Mouse (Mus musculus) neural tube, embryonic 10.5 days (tissue): Measurements from ENCODE around the gene Tac2.
A peak's percentile ranks its signal among the peaks of the same experiment; 100 is the strongest.

Experiments
- DNase-seq: peaks from one replicate; pipeline ENCODE4 v3.0.0-alpha.2; 2017; ENCODE audit warnings: low spot score; ENCODE audit errors: extremely low spot score

Tac2 gene

GRCm38 (mm10) chr10:127724178-127724577, at the start of gene Tac2:
Tac2 (plus strand) TSS chr10:127724478.
- DNase-seq = no peak

- peak; percentile 45 for DNase-seq
These were observed 49.3 kb upstream of the Tac2 start for GRCm38 (mm10) chr10:127674794-127675522.

- no peak for DNase-seq
These were observed 48.3 kb upstream of the Tac2 start for GRCm38 (mm10) chr10:127675859-127676398.

GRCm38 (mm10) chr10:127676691-127677548, 47.4 kb upstream of the Tac2 start:
- DNase-seq = peak; percentile 94

GRCm38 (mm10) chr10:127677591-127678336, 46.5 kb upstream of the Tac2 start:
- DNase-seq = no peak

- DNase-seq = no peak
These were observed 45.1 kb upstream of the Tac2 start for GRCm38 (mm10) chr10:127679208-127679607.

GRCm38 (mm10) chr10:127679881-127680280, 44.4 kb upstream of the Tac2 start:
- DNase-seq = no peak

GRCm38 (mm10) chr10:127682886-127683285, 41.4 kb upstream of the Tac2 start:
- no peak for DNase-seq

- DNase-seq = no peak
These were observed 33.2 kb upstream of the Tac2 start for GRCm38 (mm10) chr10:127691053-127691452.

- DNase-seq = no peak
These were observed 29.6 kb upstream of the Tac2 start for GRCm38 (mm10) chr10:127694636-127695035.

GRCm38 (mm10) chr10:127695775-127696174, 28.5 kb upstream of the Tac2 start:
- no peak for DNase-seq

- DNase-seq = no peak
These were observed 25.3 kb upstream of the Tac2 start for GRCm38 (mm10) chr10:127698966-127699365.

- no peak for DNase-seq
These were observed 21.0 kb upstream of the Tac2 start for GRCm38 (mm10) chr10:127703299-127703698.

- DNase-seq = no peak
These were observed 20.0 kb upstream of the Tac2 start for GRCm38 (mm10) chr10:127704293-127704692.

GRCm38 (mm10) chr10:127704766-127705220, 19.5 kb upstream of the Tac2 start, which contains the start of gene Myo1a:
Myo1a (plus strand) TSS chr10:127705170.
- no peak for DNase-seq

- no peak for DNase-seq
These were observed 18.5 kb upstream of the Tac2 start for GRCm38 (mm10) chr10:127705783-127706182.

- DNase-seq = no peak
These were observed 16.6 kb upstream of the Tac2 start for GRCm38 (mm10) chr10:127707721-127708120.

- DNase-seq = no peak
These were observed 15.4 kb upstream of the Tac2 start for GRCm38 (mm10) chr10:127708850-127709370.

GRCm38 (mm10) chr10:127710331-127710730, 13.9 kb upstream of the Tac2 start:
- no peak for DNase-seq

- no peak for DNase-seq
These were observed 11.5 kb upstream of the Tac2 start for GRCm38 (mm10) chr10:127712736-127713135.
